ENCODE assay signal across 11 mouse cellular contexts in genomic region chr19:27260102-27260501, GRCm38 (mm10). TPM values are rescaled to one million over a fixed set of nuclear protein-coding genes. Genes with fewer than 3 reads are reported as not detected.
DNase-seq lines count a peak whose midpoint lies in the region; ATAC-seq and TF ChIP-seq lines count a peak whose summit lies in the region.
"Had no signal": no experiment of that assay in that cellular context is flagged by ENCODE, and none has a peak within 500 bp of the region (broad histone marks: within the 10 kb centered on the region; RNA-seq: fewer than 3 reads in every experiment).

No protein-coding gene starts in this region.

- no peak overlapping the region for H3K4me3 ChIP-seq in forebrain, embryonic 14.5 days (ENCODE audit: low read depth, low read length)
- no peak overlapping the region for H3K4me3 ChIP-seq in forebrain, embryonic 10.5 days
- H3K4me3 ChIP-seq in heart, adult 2 months, result no peak overlapping the region
- H3K4me3 ChIP-seq: lung, embryonic 15.5 days had no signal

- H3K27ac ChIP-seq in forebrain, embryonic 14.5 days (ENCODE audit: low read depth, low read length), result no peak overlapping the region
- H3K27ac ChIP-seq in forebrain, embryonic 10.5 days, result no peak overlapping the region
- H3K27ac ChIP-seq in heart, adult 2 months, result no peak overlapping the region
- H3K27ac ChIP-seq: lung, embryonic 15.5 days had no signal

- H3K27me3 ChIP-seq in forebrain, embryonic 14.5 days (replicated peaks; ENCODE audit: control insufficient read depth, insufficient read depth, low read length), result no peaks in the 10 kb centered on the region
- H3K27me3 ChIP-seq in forebrain, embryonic 10.5 days (ENCODE audit: poor library complexity, severe bottlenecking), result no peaks in the 10 kb centered on the region
- H3K27me3 ChIP-seq in heart, adult 2 months (ENCODE audit: control insufficient read depth, insufficient read depth, low read length), result no peaks in the 10 kb centered on the region
- H3K27me3 ChIP-seq: lung, embryonic 15.5 days had no signal

- ATAC-seq in forebrain, embryonic 14.5 days, result no peak

- TF ChIP-seq POLR2A in heart, adult 2 months (IDR thresholded peaks at IDR 0.05; ENCODE audit: insufficient read depth, low read depth, low read length), result no peak

- no peak for TF ChIP-seq CTCF in heart, adult 2 months (IDR thresholded peaks at IDR 0.05)

- DNase-seq in forebrain, embryonic 14.5 days (ENCODE audit: low spot score), result peak; percentile 57
- no peak for DNase-seq in forebrain, embryonic 10.5 days (ENCODE audit: extremely low spot score, low spot score)
- peak; percentile 53 to 60 for DNase-seq in right cerebral cortex, adult 2 months (ENCODE audit: low spot score in 2 of 2)
- DNase-seq in right cerebral cortex, postnatal 14 days, result no peak
- DNase-seq in left cerebral cortex, postnatal 25 days (ENCODE audit: low spot score in 2 of 2), result peak; percentile 47 to 86
- DNase-seq in adrenal gland, adult 18-20 months (ENCODE audit: low spot score in 2 of 2), result no peak
- DNase-seq in ovary, postnatal 36 days (ENCODE audit: low spot score), result no peak
- DNase-seq in heart, adult 2 months, result no peak
- DNase-seq: heart, postnatal 10 days; kidney, postnatal 4 days had no signal

- 61% methylated on average over 4 of the region's 4 CpGs for WGBS in forebrain, embryonic 14.5 days
- 74% methylated on average over 4 of the region's 4 CpGs for WGBS in forebrain, embryonic 10.5 days
- 60% methylated on average over 4 of the region's 4 CpGs for WGBS in heart, adult 2 months

- no peaks in the 10 kb centered on the region for H3K9me3 ChIP-seq in forebrain, embryonic 14.5 days (replicated peaks; ENCODE audit: control insufficient read depth, low read length)
- H3K9me3 ChIP-seq in forebrain, embryonic 10.5 days, result no peaks in the 10 kb centered on the region
- H3K9me3 ChIP-seq: lung, embryonic 15.5 days had no signal

- no peaks in the 10 kb centered on the region for H3K4me1 ChIP-seq in forebrain, embryonic 14.5 days (ENCODE audit: control insufficient read depth, insufficient read depth, low read length)
- peaks cover 10% of the 10 kb centered on the region; the same call in 1 of the 2 replicates for H3K4me1 ChIP-seq in forebrain, embryonic 10.5 days
- H3K4me1 ChIP-seq in heart, adult 2 months (ENCODE audit: control insufficient read depth, insufficient read depth, low read length), result peaks cover 1% of the 10 kb centered on the region
- H3K4me1 ChIP-seq: lung, embryonic 15.5 days had no signal

- TF ChIP-seq EP300 in heart, adult 2 months (IDR thresholded peaks at IDR 0.05; ENCODE audit: insufficient read depth, low read depth, low read length), result no peak

- H3K36me3 ChIP-seq in forebrain, embryonic 14.5 days (ENCODE audit: control insufficient read depth, insufficient read depth, low read length), result no peaks in the 10 kb centered on the region
- H3K36me3 ChIP-seq in forebrain, embryonic 10.5 days (replicated peaks), result no peaks in the 10 kb centered on the region
- no peaks in the 10 kb centered on the region for H3K36me3 ChIP-seq in heart, adult 2 months (ENCODE audit: control insufficient read depth, insufficient read depth, low read length)
- H3K36me3 ChIP-seq: lung, embryonic 15.5 days had no signal

- H3K4me2 ChIP-seq in forebrain, embryonic 14.5 days (ENCODE audit: low read length), result no peak overlapping the region
- H3K4me2 ChIP-seq: lung, embryonic 15.5 days had no signal

- H3K79me2 ChIP-seq in heart, adult 2 months (replicated peaks; ENCODE audit: control insufficient read depth, insufficient read depth, low read length), result no peaks in the 10 kb centered on the region

- H3K9ac ChIP-seq in forebrain, embryonic 14.5 days (ENCODE audit: low read length), result no peak overlapping the region
- no peak overlapping the region for H3K9ac ChIP-seq in heart, adult 2 months (ENCODE audit: low read depth, low read length)
- H3K9ac ChIP-seq: lung, embryonic 15.5 days had no signal

- intact Hi-C loops in left cerebral cortex, postnatal 25 days (cut with DNase I), result no loop called here
- intact Hi-C loops in heart, adult 2 months (cut with DNase I), result loop anchor here (5.0 kb wide), 1 partner anchor 52 kb away; no protein-coding TSS in a partner anchor

RNA-seq across cellular contexts. Expression of gene Vldlr, which starts 43.8 kb away (rescaled TPM):
- polyA plus RNA-seq in forebrain, embryonic 14.5 days (2014; fragmentation: Nextera tagmentation; extraction: Ambion mirVana), result 25.5 and 32.6 TPM in 2 replicates
- polyA plus RNA-seq in forebrain, embryonic 10.5 days (2016; fragmentation: Nextera tagmentation; extraction: Ambion mirVana), result 5.3 and 6.0 TPM in 2 replicates
- total RNA-seq in left cerebral cortex, postnatal 25 days (2021), result 10 to 100 TPM; 61.8 to 63.1 TPM
- 10 to 100 TPM; 29.2 to 30.6 TPM for total RNA-seq in adrenal gland, adult 18-20 months (2021)
- 100 to 1,000 TPM; 211 to 261 TPM for total RNA-seq in heart, adult 2 months (2021)
- 72.6 and 125 TPM in 2 replicates for polyA plus RNA-seq in heart, adult 2 months (2012; rRNA removed)

Comparison
In these comparisons a context has a peak if more than half of its experiments do, and no peak if none do; other contexts are left out.
1. DNase-seq: peak in forebrain, embryonic 14.5 days (single experiment), right cerebral cortex, adult 2 months (2 of 2) and left cerebral cortex, postnatal 25 days (2 of 2); none in forebrain, embryonic 10.5 days (single experiment), right cerebral cortex, postnatal 14 days (single experiment), adrenal gland, adult 18-20 months (0 of 2), ovary, postnatal 36 days (single experiment) and heart, adult 2 months (0 of 2).